Mouse (Mus musculus) c-Kit-positive CD71-positive TER-119-negative erythroid progenitor cells, embryonic 14.5 days (primary cell): ENCODE data around the gene Gtpbp8.

Experiments
- DNase-seq: peaks from one replicate; pipeline ENCODE4 v3.0.0-alpha.2; 2013; ENCODE audit warnings: low read depth

Gene Gtpbp8

DNA sequence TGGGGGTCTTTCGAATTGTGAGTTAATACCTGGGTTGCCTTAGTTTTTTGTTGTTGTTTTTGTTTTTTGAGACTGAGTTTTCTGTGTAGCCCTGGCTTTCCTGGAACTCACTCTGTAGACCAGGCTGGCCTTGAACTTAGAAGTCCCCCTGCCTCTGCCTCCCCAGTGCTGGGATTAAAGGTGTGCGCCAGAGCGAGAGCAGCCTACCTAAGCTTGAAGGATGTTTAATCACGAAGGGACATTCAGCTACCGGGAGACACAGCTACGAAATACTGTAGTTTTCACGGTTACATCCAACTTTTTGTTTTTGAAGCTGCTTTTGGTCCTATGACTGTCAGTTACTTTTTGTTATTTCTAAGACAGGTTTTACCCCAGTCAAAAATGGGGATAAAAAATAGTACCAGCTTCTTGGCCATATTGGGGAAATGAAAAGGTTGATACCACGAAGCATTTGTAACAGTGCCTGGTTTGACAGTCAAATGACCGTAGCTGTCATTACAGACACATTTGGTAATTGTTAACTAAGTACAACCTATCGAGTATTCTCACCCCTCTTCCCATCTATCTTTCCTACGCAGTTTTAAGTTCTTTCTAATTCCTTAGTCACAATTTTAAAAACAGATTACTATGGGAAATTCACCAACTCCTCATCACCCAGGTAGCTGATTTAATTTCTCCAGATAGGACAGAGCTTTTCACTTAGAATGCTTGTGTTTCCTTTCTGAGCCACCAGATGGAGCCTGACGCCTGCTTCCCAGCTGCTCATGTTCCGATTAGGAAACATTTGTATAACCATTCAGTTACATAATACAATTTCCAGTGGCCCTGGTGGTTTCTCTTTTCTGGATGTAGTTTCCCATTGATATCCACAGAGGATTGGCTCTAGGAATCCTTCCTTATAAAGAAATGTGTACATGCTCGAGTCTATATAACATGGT, 20.6 kb downstream of the Gtpbp8 start:
- peak; percentile 84 for DNase-seq

DNA sequence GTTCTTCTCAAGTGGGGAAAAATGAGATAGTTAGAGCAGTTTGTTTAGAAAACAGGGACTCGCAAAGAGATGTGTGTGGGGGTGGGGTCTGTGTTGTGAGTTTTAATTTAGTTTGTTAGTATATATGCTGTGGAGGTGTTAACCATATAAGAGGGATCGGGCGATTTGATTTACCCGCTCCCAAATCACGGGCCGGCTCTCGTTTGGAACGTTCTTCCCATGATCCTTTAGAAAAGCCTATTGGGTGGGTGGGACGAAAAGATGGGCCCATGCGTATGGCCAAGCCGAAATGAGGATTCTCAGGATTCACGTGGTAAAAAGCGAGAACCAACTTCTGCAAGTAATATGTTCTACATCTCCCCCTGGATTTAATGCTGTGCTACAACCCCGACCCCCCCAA, 21.3 kb downstream of the Gtpbp8 start:
- no peak for DNase-seq

DNA sequence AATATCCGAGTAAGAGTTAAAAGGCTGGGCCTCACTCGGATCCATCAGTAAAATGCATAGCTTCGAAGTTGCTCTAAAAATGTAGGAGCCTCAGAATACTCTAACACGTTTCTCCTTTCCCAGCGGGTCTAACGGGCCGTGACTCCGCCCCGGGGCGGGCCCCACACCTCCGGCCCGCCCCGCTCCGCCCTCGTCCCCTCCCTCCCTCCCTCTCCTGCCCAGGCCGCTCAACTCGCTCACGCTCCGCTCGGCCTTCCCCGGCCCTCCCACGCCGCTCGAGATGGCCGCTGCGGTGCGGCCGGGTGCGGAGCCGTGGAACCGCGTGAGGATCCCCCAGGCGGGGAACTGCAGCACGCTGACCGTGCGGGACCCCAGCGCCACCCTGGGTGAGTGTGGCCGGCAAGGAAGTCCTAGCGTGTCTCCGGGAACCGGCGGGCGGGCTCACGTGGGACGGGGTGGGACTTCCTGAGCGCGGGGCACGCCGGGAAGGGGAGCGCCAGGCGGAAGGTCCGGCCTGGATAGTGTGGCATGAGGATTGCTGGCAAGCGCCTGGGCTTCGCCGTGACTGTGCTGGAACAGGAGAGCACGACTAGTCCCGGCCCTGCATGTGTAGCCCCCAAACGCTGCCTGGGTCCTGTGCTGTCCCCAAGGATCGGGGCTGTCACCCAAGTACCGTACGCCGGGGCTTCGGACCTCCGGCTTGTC, 21.9 kb downstream of the Gtpbp8 start, which contains the start of gene Nepro:
Gene Nepro, plus strand, starts transcription at position 219 of the 705 bp plus-strand sequence.
- DNase-seq: peak; percentile 77

- DNase-seq: no peak
Observed at GRCm38 (mm10) chr16:44722666-44723065, 23.5 kb downstream of the Gtpbp8 start.

DNA sequence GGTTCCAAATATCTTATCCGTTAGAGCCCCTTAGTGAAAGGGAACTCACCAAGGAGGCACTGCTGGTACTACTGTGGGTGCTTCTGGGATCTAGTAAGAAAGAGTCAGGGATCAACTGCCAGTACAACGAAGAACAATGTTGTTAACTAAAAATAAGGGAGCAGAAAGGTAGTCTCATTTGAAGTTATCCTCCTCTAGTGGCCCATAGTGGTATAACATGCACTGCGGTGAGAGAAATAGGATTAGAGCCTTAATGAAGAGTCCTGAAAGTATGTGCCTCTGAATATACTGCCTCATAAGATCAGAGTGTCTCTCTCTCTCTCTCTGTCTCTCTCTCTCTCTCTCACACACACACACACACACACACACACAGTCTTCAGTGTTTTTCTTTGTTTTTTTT, 25.6 kb downstream of the Gtpbp8 start:
- peak; percentile 46 for DNase-seq

GRCm38 (mm10) chr16:44719349-44719748, 26.8 kb downstream of the Gtpbp8 start:
- no peak for DNase-seq

- DNase-seq: no peak
Observed at GRCm38 (mm10) chr16:44717838-44718237, 28.3 kb downstream of the Gtpbp8 start.

- DNase-seq: no peak
Observed at GRCm38 (mm10) chr16:44717141-44717634, 29.0 kb downstream of the Gtpbp8 start.

- DNase-seq: no peak
Observed at GRCm38 (mm10) chr16:44716305-44717140, 29.6 kb downstream of the Gtpbp8 start.

DNA sequence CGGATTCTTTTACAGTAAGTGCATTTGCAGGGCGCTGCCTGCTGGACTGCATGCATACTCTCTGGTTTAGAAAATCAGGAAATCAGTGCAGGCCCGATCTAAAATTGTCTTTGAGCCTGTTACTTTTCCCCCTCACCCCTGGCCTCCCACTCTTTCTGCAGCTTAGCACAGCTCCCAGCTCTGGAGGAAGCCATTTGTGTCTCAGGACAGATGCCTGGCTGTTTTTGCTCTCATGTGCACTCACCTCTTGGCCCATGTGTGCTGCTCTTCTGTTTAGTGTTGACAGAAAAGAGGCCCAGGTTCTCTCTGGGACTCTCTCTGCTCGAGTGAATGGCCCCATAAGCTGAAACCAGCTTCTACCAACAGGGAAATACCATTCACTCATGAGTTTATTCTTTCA, 42.7 kb downstream of the Gtpbp8 start:
- no peak for DNase-seq

DNA sequence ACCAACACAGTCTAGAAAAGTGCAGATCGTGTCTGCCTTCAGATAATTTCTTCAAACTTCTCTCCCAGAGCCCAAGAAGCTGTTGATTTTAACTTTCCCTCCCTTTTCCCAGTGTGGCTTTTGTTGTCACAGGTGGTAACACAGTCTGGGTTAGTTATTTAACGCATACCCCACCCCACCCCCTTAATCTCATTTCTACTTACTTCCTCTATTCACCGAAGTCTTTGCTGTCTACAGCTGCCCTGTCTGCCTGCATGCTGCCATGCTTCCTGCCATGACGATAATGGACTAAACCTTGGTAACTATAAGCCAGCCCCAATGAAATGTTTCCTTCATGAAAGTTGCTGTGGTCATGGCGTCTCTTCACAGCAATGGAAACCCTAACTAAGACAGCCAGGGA, 43.9 kb downstream of the Gtpbp8 start:
- no peak for DNase-seq

DNA sequence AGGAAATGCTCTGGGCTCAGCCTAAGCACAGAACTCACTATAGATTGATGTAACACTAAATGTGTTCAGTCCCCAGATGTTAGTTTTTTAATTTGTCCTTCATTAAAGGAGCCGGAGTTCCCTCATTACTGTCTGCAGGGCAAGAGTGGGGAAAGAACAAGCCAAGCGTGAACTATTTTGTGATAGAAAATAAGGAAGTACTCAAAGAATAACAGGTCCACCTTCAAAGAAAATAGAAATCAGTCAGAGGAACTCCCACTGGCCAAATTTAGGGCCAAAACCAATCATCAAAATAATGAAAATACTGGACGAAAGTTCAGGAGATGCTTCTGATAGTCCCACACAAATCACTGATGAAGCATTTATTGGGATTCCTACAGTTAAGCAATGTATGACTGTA, 45.0 kb downstream of the Gtpbp8 start:
- no peak for DNase-seq

DNA sequence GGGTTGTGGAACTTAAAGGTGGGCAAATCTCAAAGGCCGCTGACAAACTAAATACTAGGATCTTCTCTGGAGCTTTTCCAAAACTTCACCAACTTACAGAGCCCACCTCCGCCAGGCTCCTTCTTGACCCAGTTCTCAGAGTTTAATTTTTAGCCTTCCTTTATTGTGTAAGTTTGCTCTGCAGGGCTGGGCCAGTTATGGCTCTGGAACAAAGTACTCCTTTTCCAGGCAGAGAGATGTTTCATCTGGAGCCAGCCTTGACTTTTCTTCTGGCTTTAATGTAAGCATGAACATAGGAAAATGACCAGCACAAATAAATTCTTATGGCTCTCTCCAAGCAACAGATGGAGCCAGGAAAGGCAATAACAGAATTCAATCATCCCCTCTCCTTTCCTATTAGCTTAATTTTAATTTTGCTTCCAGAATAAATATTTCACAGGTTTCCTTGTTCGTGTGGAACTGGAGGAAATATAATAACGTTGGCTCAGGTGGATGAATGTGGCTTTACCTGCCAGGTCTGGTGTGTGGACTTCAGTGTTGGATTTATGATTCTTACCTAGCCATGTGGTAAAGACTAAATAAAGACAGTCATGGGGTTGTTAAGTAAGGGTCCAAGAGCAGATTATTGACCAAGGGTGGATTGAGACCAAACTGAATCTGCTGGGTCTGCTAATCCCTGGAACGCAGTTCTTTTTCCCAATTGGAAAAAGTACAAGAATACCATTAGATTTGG, 48.5 kb downstream of the Gtpbp8 start:
- no peak for DNase-seq

GRCm38 (mm10) chr16:44695859-44696620, 50.1 kb downstream of the Gtpbp8 start:
- DNase-seq: no peak

DNA sequence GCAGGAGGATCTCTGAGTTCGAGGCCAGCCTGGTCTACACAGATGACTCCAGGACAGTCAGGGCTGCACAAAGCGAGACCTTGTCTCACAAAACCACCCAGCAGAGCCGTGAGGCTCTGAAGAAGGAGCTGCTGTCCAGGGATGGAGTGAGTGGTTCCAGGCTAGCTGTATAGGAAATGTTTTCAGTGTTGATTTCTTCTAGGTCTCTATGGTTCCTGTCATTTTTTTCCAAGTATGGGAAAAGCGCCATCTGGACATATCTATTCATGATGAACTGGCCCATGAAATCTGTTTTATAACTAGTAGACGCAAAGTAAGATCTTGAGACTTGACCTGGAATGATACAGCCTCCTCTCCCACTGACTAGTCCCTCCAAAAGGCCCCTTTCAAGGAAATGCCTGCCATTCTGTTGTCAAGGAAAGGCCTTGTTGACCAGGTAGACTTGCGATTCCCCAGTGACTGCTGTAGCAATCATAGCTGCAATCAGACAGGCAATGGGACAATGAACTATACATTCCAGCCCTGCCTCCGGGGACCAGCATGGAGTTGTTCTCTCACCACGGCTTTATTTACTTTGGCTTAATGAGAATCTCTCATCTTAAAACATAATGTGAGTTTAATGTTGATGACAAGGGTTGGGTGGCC, 50.8 kb downstream of the Gtpbp8 start:
- no peak for DNase-seq

GRCm38 (mm10) chr16:44693695-44694094, 52.5 kb downstream of the Gtpbp8 start:
- no peak for DNase-seq

- no peak for DNase-seq
Observed at GRCm38 (mm10) chr16:44692541-44692940, 53.6 kb downstream of the Gtpbp8 start.

- DNase-seq: no peak
Observed at GRCm38 (mm10) chr16:44691561-44692141, 54.5 kb downstream of the Gtpbp8 start.

DNA sequence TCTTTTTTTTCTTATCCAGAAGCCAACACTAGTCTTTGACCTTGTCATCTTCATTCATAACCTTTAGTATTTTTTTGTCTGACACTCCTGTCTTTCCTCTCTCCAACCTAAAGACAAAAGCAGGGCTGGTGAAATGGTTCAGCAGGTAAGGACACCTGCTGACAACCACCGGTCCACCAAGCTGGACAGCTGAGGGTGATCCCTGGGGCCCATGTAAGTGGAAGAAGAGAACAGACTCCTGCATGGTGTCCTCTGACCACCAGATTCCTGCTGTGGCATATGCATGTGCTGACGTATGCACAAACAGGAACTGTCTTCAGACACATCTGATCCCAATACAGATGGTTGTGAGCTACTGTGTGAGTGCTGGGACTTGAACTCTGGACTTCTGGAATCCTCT, 55.1 kb downstream of the Gtpbp8 start:
- DNase-seq: no peak

- no peak for DNase-seq
Observed at GRCm38 (mm10) chr16:44690501-44690900, 55.7 kb downstream of the Gtpbp8 start.
